Mouse (Mus musculus) C2C12 (cell line): ENCODE data around the gene Ms4a6c.

ENCODE experiments used
- CTCF ChIP-seq: IDR thresholded peaks from one replicate; pipeline ENCODE4 v1.5.1; 2011; ENCODE audit not compliant: control insufficient read depth, insufficient read depth, insufficient read length
- MYOD1 ChIP-seq: IDR thresholded peaks from one replicate; pipeline ENCODE4 v1.6.1; 2011; ENCODE audit warnings: low read depth; ENCODE audit not compliant: control insufficient read depth, insufficient read length
- USF1 ChIP-seq: IDR thresholded peaks from one replicate; pipeline ENCODE4 v1.6.1; 2011; ENCODE audit warnings: low read depth, mild to moderate bottlenecking, control low read depth, moderate library complexity

DNA sequence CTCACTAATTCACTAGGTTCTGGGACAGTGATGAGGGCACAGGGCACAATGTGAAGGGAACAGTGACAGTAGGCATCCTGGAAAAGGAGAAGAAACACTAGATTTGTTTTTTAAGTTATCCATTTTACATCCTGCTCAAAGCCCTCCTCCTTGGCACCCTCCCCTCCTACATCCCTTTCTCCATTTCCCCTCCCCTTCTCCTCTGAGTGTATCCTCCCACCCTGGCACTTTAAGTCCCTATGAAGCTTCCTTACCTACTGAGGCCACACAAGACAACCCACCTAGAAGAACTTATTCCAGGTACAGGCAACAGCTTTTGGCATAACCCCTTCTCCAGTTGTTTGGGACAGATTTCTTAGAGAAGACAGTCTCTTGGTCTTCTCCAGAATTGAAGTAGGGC, 47.1 kb downstream of the Ms4a6c start, which contains the start of gene Ms4a6b:
- TF ChIP-seq CTCF (no peak), MYOD1 (no peak), USF1 (no peak)
